Mouse (Mus musculus): ENCODE results near the gene Scn10a. TPM values are rescaled to one million over a fixed set of nuclear protein-coding genes. Genes with fewer than 3 reads are reported as not detected.

Scn10a gene
- total RNA-seq, 1 experiment from 2014 or later: not detected

GRCm38 (mm10) chr9:119574366-119574765 is 144.8 kb downstream of the Scn10a start:
- DNase-seq: no peak

- DNase-seq: no peak
Measured at GRCm38 (mm10) chr9:119573009-119573408, 146.1 kb downstream of the Scn10a start.

- DNase-seq: no peak
Measured at GRCm38 (mm10) chr9:119571411-119571888, 147.7 kb downstream of the Scn10a start.

- no peak for DNase-seq
Measured at GRCm38 (mm10) chr9:119570652-119571051, 148.5 kb downstream of the Scn10a start.

GRCm38 (mm10) chr9:119568732-119569131 is 150.4 kb downstream of the Scn10a start:
- DNase-seq: no peak

GRCm38 (mm10) chr9:119567800-119568199 is 151.3 kb downstream of the Scn10a start:
- DNase-seq: no peak

GRCm38 (mm10) chr9:119566214-119566613 is 152.9 kb downstream of the Scn10a start:
- no peak for DNase-seq

GRCm38 (mm10) chr9:119564803-119565202 is 154.3 kb downstream of the Scn10a start:
- DNase-seq: no peak

- DNase-seq: no peak
Measured at GRCm38 (mm10) chr9:119563617-119564016, 155.5 kb downstream of the Scn10a start.

GRCm38 (mm10) chr9:119562256-119562655 is 156.9 kb downstream of the Scn10a start:
- DNase-seq: no peak

GRCm38 (mm10) chr9:119561746-119562145 is 157.4 kb downstream of the Scn10a start:
- DNase-seq: no peak

GRCm38 (mm10) chr9:119559537-119560276 is 159.4 kb downstream of the Scn10a start:
- no peak for DNase-seq

Other genes with a start within 250 kb of the Scn10a start
- 0.06 TPM in 1 of 2 replicates, not detected in the other for gene Scn5a, start 140.3 kb downstream of the Scn10a start, total RNA-seq (2021)
- not detected in 2 replicates for gene Scn11a, start 106.1 kb upstream of the Scn10a start, total RNA-seq (2021)
- gene Wdr48, start 175.6 kb upstream of the Scn10a start, total RNA-seq (2021): 55.2 and 59.1 TPM in 2 replicates
- gene Gorasp1, start 218.2 kb upstream of the Scn10a start, total RNA-seq (2021): 16.5 and 33.1 TPM in 2 replicates
- gene Ttc21a, start 218.3 kb upstream of the Scn10a start, total RNA-seq (2021): 0.15 TPM in 1 of 2 replicates, not detected in the other